Mouse (Mus musculus) T-helper 1 cell (primary cell): ENCODE results near the gene Ckb.
"Not testable (repeated sequence)": the region's sequence is repeated elsewhere in the genome, so short reads cannot be mapped to it uniquely, and the experiment has no call there.

ENCODE experiments used
- in situ Hi-C: fragments of 300-600 bp; cut with MboI, MseI; formaldehyde crosslinking; loops from one replicate; pipeline ENCODE4 v1.15.1; 2025; ENCODE audit warnings: high pct_unique_total_duplicates

Ckb gene

GRCm38 (mm10) chr12:111669000-111669788, 2.9 kb downstream of the Ckb start:
- in situ Hi-C loops: loop anchor here (5.0 kb wide), 2 partner anchors 33 to 63 kb away; no protein-coding TSS in a partner anchor

GRCm38 (mm10) chr12:111668457-111668912, 3.7 kb downstream of the Ckb start:
- in situ Hi-C loops: loop anchor here (5.0 kb wide), 2 partner anchors 34 to 64 kb away; no protein-coding TSS in a partner anchor

GRCm38 (mm10) chr12:111667421-111667820, 4.7 kb downstream of the Ckb start:
- in situ Hi-C loops: loop anchor here (5.0 kb wide), 2 partner anchors 35 to 65 kb away; no protein-coding TSS in a partner anchor

- in situ Hi-C loops: loop anchor here (5.0 kb wide), 2 partner anchors 36 to 66 kb away; no protein-coding TSS in a partner anchor
Observed at GRCm38 (mm10) chr12:111666380-111666779, 5.8 kb downstream of the Ckb start.

GRCm38 (mm10) chr12:111665041-111665880, 6.9 kb downstream of the Ckb start:
- in situ Hi-C loops: loop anchor here (5.0 kb wide), 2 partner anchors 37 to 67 kb away; no protein-coding TSS in a partner anchor

- in situ Hi-C loops: no loop called here
Observed at GRCm38 (mm10) chr12:111664144-111664634, 7.9 kb downstream of the Ckb start.

DNA sequence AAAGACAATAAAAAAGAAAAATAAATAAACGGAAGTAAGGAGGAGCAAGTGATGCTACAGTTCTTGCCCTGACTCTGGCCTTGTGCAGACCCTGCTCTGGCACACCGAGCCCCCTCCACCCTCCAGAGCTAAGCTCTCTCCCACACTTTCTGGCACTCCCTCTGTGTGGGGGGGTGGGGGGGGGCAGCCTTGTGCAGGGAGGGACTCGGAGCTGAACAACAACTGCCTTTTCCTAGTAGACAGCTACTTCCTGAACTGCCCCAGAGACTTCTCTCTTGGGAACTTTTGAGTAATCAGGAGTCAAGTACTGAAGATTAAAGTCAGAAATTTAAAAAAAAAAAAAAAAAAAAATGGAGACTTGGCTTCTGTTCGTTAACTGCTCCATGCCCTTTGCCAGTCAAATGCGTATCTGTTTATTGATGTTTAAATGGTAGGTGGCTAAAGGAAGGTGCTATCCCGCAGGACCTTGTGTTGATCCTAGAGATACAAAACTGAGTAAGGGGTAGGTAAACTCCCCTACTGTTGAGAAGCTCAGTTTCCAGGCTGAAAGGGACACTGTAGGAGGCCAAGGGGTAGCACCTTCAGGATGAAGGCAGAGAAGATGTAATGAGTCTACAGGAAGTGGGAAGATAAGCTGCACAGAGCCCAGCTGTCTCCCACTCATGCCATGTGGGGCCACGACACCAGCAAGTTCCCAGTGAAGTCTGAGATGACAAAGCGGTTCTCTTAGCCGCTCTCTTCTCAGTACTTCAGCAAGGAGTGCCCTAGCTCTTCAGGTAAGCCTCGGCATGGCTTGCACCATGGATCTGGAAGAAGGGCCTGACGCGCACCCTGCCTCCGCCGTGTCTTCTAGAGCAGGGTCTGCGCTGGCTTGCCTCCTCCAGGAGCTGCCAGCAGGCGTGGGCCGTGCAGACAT, 8.7 kb downstream of the Ckb start:
- in situ Hi-C loops: no loop called here

DNA sequence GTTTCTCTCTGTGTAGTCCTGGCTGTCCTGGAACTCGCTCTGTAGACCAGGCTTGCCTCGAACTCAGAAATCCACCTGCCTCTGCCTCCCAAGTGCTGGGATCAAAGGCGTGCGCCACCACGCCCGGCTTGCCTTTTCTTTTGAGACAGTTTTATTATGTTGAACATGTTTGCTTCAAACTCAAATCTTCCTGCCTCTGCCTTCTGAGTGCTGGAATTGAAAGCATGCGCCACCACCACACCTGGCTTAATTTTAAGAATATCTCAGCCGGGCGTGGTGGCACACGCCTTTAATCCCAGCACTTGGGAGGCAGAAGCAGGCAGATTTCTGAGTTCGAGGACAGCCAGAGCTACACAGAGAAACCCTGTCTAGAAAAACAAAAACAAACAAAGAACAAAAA, 10.6 kb downstream of the Ckb start:
- in situ Hi-C loops: not testable (repeated sequence)

GRCm38 (mm10) chr12:111660628-111661027, 11.5 kb downstream of the Ckb start:
- in situ Hi-C loops: no loop called here

- in situ Hi-C loops: no loop called here
Observed at GRCm38 (mm10) chr12:111659331-111659730, 12.8 kb downstream of the Ckb start.

DNA sequence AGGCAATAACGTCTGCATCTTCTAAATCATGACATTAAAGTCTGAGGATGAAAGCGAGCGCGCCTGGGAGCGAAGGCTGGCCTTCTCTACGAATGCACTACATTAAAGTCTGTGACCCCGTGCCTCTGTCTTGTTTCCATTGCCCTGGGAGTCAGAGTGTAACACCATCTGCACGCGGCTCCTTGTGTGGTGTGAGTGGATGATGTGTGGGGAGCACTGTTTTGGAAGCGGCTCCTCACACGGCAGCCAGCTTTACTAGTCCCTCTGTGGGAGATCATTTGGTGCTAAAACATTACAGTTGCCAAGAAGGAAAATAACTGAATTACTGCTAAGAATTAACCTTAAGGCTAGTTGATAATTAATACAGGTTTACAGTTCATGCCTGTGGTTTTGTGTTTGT, 16.4 kb downstream of the Ckb start:
- in situ Hi-C loops: no loop called here

DNA sequence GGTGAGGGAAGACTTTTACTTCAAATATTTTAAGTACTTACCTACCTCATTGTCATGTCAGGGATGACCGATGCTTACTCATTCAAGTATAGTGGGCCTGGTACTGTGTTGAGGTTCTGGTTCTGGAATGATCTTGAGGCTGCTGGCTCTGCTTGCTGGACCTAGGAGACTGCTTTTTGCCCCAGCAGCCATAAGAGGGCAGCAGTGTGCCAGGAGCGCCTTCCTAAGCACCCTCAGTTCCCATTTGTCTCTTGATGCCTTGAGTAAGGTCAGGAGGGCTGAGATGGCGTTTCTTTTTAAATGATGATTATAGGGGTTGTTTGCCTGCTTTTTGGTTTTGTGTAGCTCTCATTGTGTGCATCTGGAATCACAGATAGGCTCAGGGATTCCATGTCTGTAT, 18.7 kb downstream of the Ckb start:
- in situ Hi-C loops: no loop called here

DNA sequence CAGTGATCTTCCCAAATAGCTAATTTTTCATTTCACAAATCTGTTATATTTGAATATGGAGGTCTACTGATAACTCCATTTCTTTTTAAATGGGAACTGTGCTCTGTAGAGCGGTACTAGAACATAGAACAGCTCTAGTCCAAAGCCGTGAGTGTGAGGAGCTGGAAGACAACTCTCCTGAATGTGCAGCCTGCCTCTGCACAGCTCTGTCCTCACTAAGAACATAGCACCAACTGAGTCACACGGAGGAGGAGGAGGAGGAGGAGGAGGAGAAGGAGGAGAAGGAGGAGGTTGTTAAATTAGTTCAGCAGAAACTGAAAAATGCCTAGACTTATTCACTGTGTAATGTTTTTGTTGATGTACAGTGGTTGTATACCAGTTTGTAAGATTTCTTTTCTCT, 19.2 kb downstream of the Ckb start:
- in situ Hi-C loops: no loop called here

GRCm38 (mm10) chr12:111648061-111648645, 24.0 kb downstream of the Ckb start:
- in situ Hi-C loops: loop anchor here (5.0 kb wide), 1 partner anchor 91 kb away; no protein-coding TSS in a partner anchor
